Mouse (Mus musculus) midbrain, embryonic 11.5 days (tissue): ENCODE results near the gene Mthfsd. TPM values are rescaled to one million over a fixed set of nuclear protein-coding genes. Genes with fewer than 3 reads are reported as not detected.

ENCODE experiments used
- ATAC-seq: fragments of 200-750 bp; cut with Nextera tagmentation; 2 replicates; pipeline ENCODE4 v1.8.0; 2017; ENCODE audit warnings: moderate TSS enrichment, moderate library complexity; ENCODE audit not compliant: low FRiP score
- DNase-seq: peaks from one replicate; pipeline ENCODE4 v3.0.0; 2015; ENCODE audit warnings: low spot score; ENCODE audit errors: missing footprints
- H3K27ac ChIP-seq: fragments of 300-500 bp; sonication (generic); 2 replicates; pipeline ENCODE4 v1.5.1; 2014; ENCODE audit warnings: low read depth, low read length
- H3K27me3 ChIP-seq: fragments of 300-500 bp; sonication (generic); 2 replicates; pipeline ENCODE4 v1.6.1; 2014; ENCODE audit warnings: mild to moderate bottlenecking, low read length, moderate library complexity, mixed read lengths; ENCODE audit not compliant: control insufficient read depth, insufficient read depth
- H3K36me3 ChIP-seq: fragments of 300-500 bp; sonication (generic); 2 replicates; pipeline ENCODE4 v1.6.1; 2014; ENCODE audit warnings: mild to moderate bottlenecking, low read length, moderate library complexity, mixed read lengths; ENCODE audit not compliant: control insufficient read depth, insufficient read depth
- H3K4me1 ChIP-seq: fragments of 300-500 bp; sonication (generic); 2 replicates; pipeline ENCODE4 v1.6.1; 2014; ENCODE audit warnings: low read length; ENCODE audit not compliant: control insufficient read depth, insufficient read depth
- H3K4me2 ChIP-seq: fragments of 300-500 bp; sonication (generic); 2 replicates; pipeline ENCODE4 v1.6.1; 2014; ENCODE audit warnings: mild to moderate bottlenecking, moderate library complexity
- H3K4me3 ChIP-seq: fragments of 300-500 bp; sonication (generic); 2 replicates; pipeline ENCODE4 v1.5.1; 2014; ENCODE audit warnings: low read depth, low read length
- H3K9ac ChIP-seq: fragments of 300-500 bp; sonication (generic); 2 replicates; pipeline ENCODE4 v1.6.1; 2014; ENCODE audit warnings: low read length
- H3K9me3 ChIP-seq: fragments of 300-500 bp; sonication (generic); 2 replicates; pipeline ENCODE4 v1.6.1; 2016; ENCODE audit warnings: low read length; ENCODE audit not compliant: control insufficient read depth
- WGBS: fragments of 180-500 bp; shearing (Covaris S2); extraction: QIAGEN DNeasy Blood & Tissue Kit; methylation state at CpG from one replicate; pipeline ENCODE4 v1.1.7; 2014; 5-methylcytosine and 5-hydroxymethylcytosine counted together
- polyA plus RNA-seq: library from polyadenylated mRNA; unstranded; fragments of >200 nt; fragmentation: Nextera tagmentation; extraction: Ambion mirVana; gene quantifications from 2 replicates; pipeline ENCODE4 v1.2.1, GENCODE M21; 2014

Gene Mthfsd
- polyA plus RNA-seq, 1 experiment from 2014 or later: 50.4 TPM

GRCm38 (mm10) chr8:121080361-121081090 is 27.7 kb downstream of the Mthfsd start:
- H3K9me3 ChIP-seq: no peaks in the 10 kb centered on the region
- under 1% methylated on average over 49 of the region's 49 CpGs for WGBS
- DNase-seq: peak; percentile 95
- H3K4me2 ChIP-seq: no peak overlapping the region
- peaks cover 23% of the 10 kb centered on the region for H3K4me1 ChIP-seq
- no peak for ATAC-seq
- H3K27me3 ChIP-seq: peaks cover 99% of the 10 kb centered on the region
- no peaks in the 10 kb centered on the region for H3K36me3 ChIP-seq
- H3K4me3 ChIP-seq: no peak overlapping the region
- no peak overlapping the region for H3K9ac ChIP-seq
- H3K27ac ChIP-seq: no peak overlapping the region

- Histone ChIP-seq H3K27me3 (peaks cover 99% of the 10 kb centered on the region), H3K27ac (no peak overlapping the region), H3K4me1 (peaks cover 23% of the 10 kb centered on the region), H3K9ac (no peak overlapping the region), H3K4me3 (no peak overlapping the region), H3K36me3 (no peaks in the 10 kb centered on the region), H3K4me2 (no peak overlapping the region), H3K9me3 (no peaks in the 10 kb centered on the region)
- DNase-seq (peak; percentile 91), ATAC-seq (no peak)
- WGBS: 3% methylated on average over 12 of the region's 12 CpGs
These were observed 28.2 kb downstream of the Mthfsd start for GRCm38 (mm10) chr8:121079944-121080343.

- 1% methylated on average over 7 of the region's 7 CpGs for WGBS
These were observed 29.0 kb downstream of the Mthfsd start for GRCm38 (mm10) chr8:121079201-121079600.

GRCm38 (mm10) chr8:121078721-121079120 is 29.5 kb downstream of the Mthfsd start:
- H3K9me3 ChIP-seq: no peaks in the 10 kb centered on the region
- no peaks in the 10 kb centered on the region for H3K36me3 ChIP-seq
- DNase-seq (peak; percentile 91), ATAC-seq (no peak)
- peaks cover 99% of the 10 kb centered on the region for H3K27me3 ChIP-seq
- 2% methylated on average over 14 of the region's 14 CpGs for WGBS
- H3K27ac ChIP-seq: no peak overlapping the region
- H3K4me1 ChIP-seq: peaks cover 11% of the 10 kb centered on the region
- H3K9ac ChIP-seq: no peak overlapping the region
- H3K4me3 ChIP-seq: no peak overlapping the region
- no peak overlapping the region for H3K4me2 ChIP-seq

More at GRCm38 (mm10) chr8:121079201-121079600, 29.0 kb downstream of the Mthfsd start:
- ATAC-seq (no peak), DNase-seq (peak; percentile 93)
- Histone ChIP-seq H3K9me3 (no peaks in the 10 kb centered on the region), H3K36me3 (no peaks in the 10 kb centered on the region), H3K27ac (no peak overlapping the region), H3K9ac (no peak overlapping the region), H3K4me3 (no peak overlapping the region), H3K27me3 (peaks cover 99% of the 10 kb centered on the region), H3K4me1 (peaks cover 16% of the 10 kb centered on the region), H3K4me2 (no peak overlapping the region)

- 2% methylated on average over 7 of the region's 7 CpGs for WGBS
- Histone ChIP-seq H3K4me1 (0 out of 2 replicates have a peak, but pooled peaks cover 4% of the 10 kb centered on the region), H3K4me2 (no peak overlapping the region), H3K9me3 (no peaks in the 10 kb centered on the region), H3K27me3 (peaks cover 99% of the 10 kb centered on the region), H3K27ac (no peak overlapping the region), H3K4me3 (no peak overlapping the region), H3K9ac (no peak overlapping the region), H3K36me3 (no peaks in the 10 kb centered on the region)
- DNase-seq: peak; percentile 86
- no peak for ATAC-seq
These were observed 31.6 kb downstream of the Mthfsd start for GRCm38 (mm10) chr8:121076555-121076954.

- no peak overlapping the region for H3K4me3 ChIP-seq
- no peaks in the 10 kb centered on the region for H3K9me3 ChIP-seq
- DNase-seq: peak; percentile 93
- H3K27ac ChIP-seq: no peak overlapping the region
- WGBS: 2% methylated on average over 13 of the region's 13 CpGs
- H3K4me2 ChIP-seq: no peak overlapping the region
- 0 out of 2 replicates have a peak, but pooled peaks cover 4% of the 10 kb centered on the region for H3K4me1 ChIP-seq
- peaks cover 99% of the 10 kb centered on the region for H3K27me3 ChIP-seq
- ATAC-seq: no peak
- H3K9ac ChIP-seq: no peak overlapping the region
- H3K36me3 ChIP-seq: no peaks in the 10 kb centered on the region
These were observed 32.3 kb downstream of the Mthfsd start for GRCm38 (mm10) chr8:121075936-121076335.

- Histone ChIP-seq H3K4me1 (0 out of 2 replicates have a peak, but pooled peaks cover 4% of the 10 kb centered on the region), H3K4me3 (no peak overlapping the region), H3K27me3 (peaks cover 98% of the 10 kb centered on the region), H3K27ac (no peak overlapping the region), H3K9me3 (no peaks in the 10 kb centered on the region), H3K4me2 (no peak overlapping the region), H3K9ac (no peak overlapping the region), H3K36me3 (no peaks in the 10 kb centered on the region)
- ATAC-seq (no peak), DNase-seq (peak; percentile 94)
- under 1% methylated on average over 10 of the region's 10 CpGs for WGBS
These were observed 33.4 kb downstream of the Mthfsd start for GRCm38 (mm10) chr8:121074848-121075145.

GRCm38 (mm10) chr8:121074108-121074847 is 33.9 kb downstream of the Mthfsd start:
- Histone ChIP-seq H3K27ac (no peak overlapping the region), H3K27me3 (peaks cover 95% of the 10 kb centered on the region), H3K36me3 (no peaks in the 10 kb centered on the region), H3K4me2 (no peak overlapping the region), H3K4me3 (no peak overlapping the region), H3K4me1 (0 out of 2 replicates have a peak, but pooled peaks cover 4% of the 10 kb centered on the region), H3K9ac (no peak overlapping the region), H3K9me3 (no peaks in the 10 kb centered on the region)
- WGBS: 2% methylated on average over 15 of the region's 15 CpGs
- DNase-seq: peak; percentile 92
- ATAC-seq: no peak
